Mouse (Mus musculus) cerebellum, adult 2 months (tissue): ENCODE data around the gene Stim2.

Source experiments
- CTCF ChIP-seq: fragments of 200-500 bp; IDR thresholded peaks from 2 replicates; pipeline ENCODE4 v1.5.1; 2011; ENCODE audit warnings: low read depth, mild to moderate bottlenecking, control low read depth, low read length, moderate library complexity, borderline replicate concordance; ENCODE audit not compliant: insufficient read depth
- POLR2A ChIP-seq: fragments of 200-500 bp; IDR thresholded peaks from 2 replicates; pipeline ENCODE4 v1.6.1; 2011; ENCODE audit warnings: low read length, control low read depth, borderline replicate concordance; ENCODE audit not compliant: insufficient read depth

DNA sequence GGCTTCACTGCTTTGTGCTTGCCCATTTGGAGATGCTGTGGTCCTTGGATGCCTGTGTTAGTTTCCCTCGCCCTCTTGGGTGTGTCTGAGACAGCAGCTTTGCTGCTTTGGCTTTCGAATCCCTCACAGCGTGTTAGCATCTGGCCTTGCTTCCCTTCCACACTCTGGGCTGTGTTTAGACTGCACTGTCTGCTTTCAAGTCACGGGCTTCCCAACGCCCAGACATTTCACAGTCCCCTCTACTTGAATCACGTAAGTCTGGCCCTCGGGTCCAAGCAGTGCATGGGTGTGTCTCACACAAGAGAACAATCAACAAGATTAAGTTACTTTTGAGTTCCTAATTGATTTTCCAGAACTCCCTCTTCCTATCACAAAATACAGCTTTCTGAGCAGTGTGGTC is 48.1 kb upstream of the Stim2 start:
- TF ChIP-seq POLR2A: no peak
- TF ChIP-seq CTCF: no peak
